Comparison of ENCODE assay signal across 9 mouse cellular contexts in genomic region chr3:149349211-149349697, GRCm38 (mm10).
DNase-seq lines count a peak whose midpoint lies in the region; ATAC-seq and TF ChIP-seq lines count a peak whose summit lies in the region.
"Had no signal": no experiment of that assay in that cellular context is flagged by ENCODE, and none has a peak within 500 bp of the region (broad histone marks: within the 10 kb centered on the region; RNA-seq: fewer than 3 reads in every experiment).

No protein-coding gene starts in this region.

- DNase-seq in hindbrain, embryonic 11.5 days (ENCODE audit: low spot score) = peak; percentile 64
- DNase-seq in hindbrain, embryonic 14.5 days (ENCODE audit: low spot score) = no peak
- DNase-seq in adrenal gland, postnatal 10 days = peak; percentile 76
- no peak for DNase-seq in forebrain, postnatal 0 days
- DNase-seq in intestine, embryonic 14.5 days (ENCODE audit: low spot score) = peak; percentile 63
- DNase-seq in thymus, postnatal 25 days = peak; percentile 33

- no peak overlapping the region for H3K4me2 ChIP-seq in hindbrain, embryonic 11.5 days (replicated peaks; ENCODE audit: low read depth, low read length)
- no peak overlapping the region for H3K4me2 ChIP-seq in hindbrain, embryonic 14.5 days (replicated peaks)
- no peak overlapping the region for H3K4me2 ChIP-seq in forebrain, postnatal 0 days (ENCODE audit: low read depth)
- no peak overlapping the region for H3K4me2 ChIP-seq in intestine, embryonic 14.5 days (ENCODE audit: low read length)
- no peak overlapping the region for H3K4me2 ChIP-seq in liver, embryonic 12.5 days
- H3K4me2 ChIP-seq in neural tube, embryonic 12.5 days (replicated peaks) = no peak overlapping the region

- H3K27me3 ChIP-seq in hindbrain, embryonic 11.5 days (ENCODE audit: control insufficient read depth, insufficient read depth, low read length) = no peaks in the 10 kb centered on the region
- no peaks in the 10 kb centered on the region for H3K27me3 ChIP-seq in hindbrain, embryonic 14.5 days (ENCODE audit: control insufficient read depth, insufficient read depth, low read length)
- no peaks in the 10 kb centered on the region for H3K27me3 ChIP-seq in forebrain, postnatal 0 days (ENCODE audit: insufficient read depth, low read length)
- H3K27me3 ChIP-seq in intestine, embryonic 14.5 days (replicated peaks; ENCODE audit: control insufficient read depth, insufficient read depth, low read length) = no peaks in the 10 kb centered on the region
- no peaks in the 10 kb centered on the region for H3K27me3 ChIP-seq in liver, embryonic 12.5 days (replicated peaks)
- H3K27me3 ChIP-seq in neural tube, embryonic 12.5 days (replicated peaks) = no peaks in the 10 kb centered on the region
- H3K27me3 ChIP-seq: megakaryocyte, embryonic 14.5 days had no signal

- peak; percentile 56 for TF ChIP-seq CTCF in forebrain, postnatal 0 days (IDR thresholded peaks at IDR 0.05; ENCODE audit: low read depth)

- no peak overlapping the region for H3K27ac ChIP-seq in hindbrain, embryonic 11.5 days (ENCODE audit: low read depth, low read length)
- no peak overlapping the region for H3K27ac ChIP-seq in hindbrain, embryonic 14.5 days
- H3K27ac ChIP-seq in forebrain, postnatal 0 days (ENCODE audit: low read depth, low read length) = no peak overlapping the region
- H3K27ac ChIP-seq in intestine, embryonic 14.5 days (ENCODE audit: low read depth) = peak overlapping the region; percentile 54; the same call in 1 of the 2 replicates
- H3K27ac ChIP-seq in liver, embryonic 12.5 days = no peak overlapping the region
- no peak overlapping the region for H3K27ac ChIP-seq in neural tube, embryonic 12.5 days

- no peaks in the 10 kb centered on the region for H3K9me3 ChIP-seq in hindbrain, embryonic 11.5 days (ENCODE audit: control insufficient read depth, low read length)
- H3K9me3 ChIP-seq in hindbrain, embryonic 14.5 days (ENCODE audit: control insufficient read depth, low read length) = no peaks in the 10 kb centered on the region
- H3K9me3 ChIP-seq in forebrain, postnatal 0 days (ENCODE audit: low read length) = no peaks in the 10 kb centered on the region
- H3K9me3 ChIP-seq in intestine, embryonic 14.5 days (ENCODE audit: control insufficient read depth, low read length) = no peaks in the 10 kb centered on the region
- no peaks in the 10 kb centered on the region for H3K9me3 ChIP-seq in liver, embryonic 12.5 days (replicated peaks)
- H3K9me3 ChIP-seq in neural tube, embryonic 12.5 days = no peaks in the 10 kb centered on the region
- H3K9me3 ChIP-seq: megakaryocyte, embryonic 14.5 days had no signal

- no peaks in the 10 kb centered on the region for H3K36me3 ChIP-seq in hindbrain, embryonic 11.5 days (ENCODE audit: control insufficient read depth, insufficient read depth, low read length)
- no peaks in the 10 kb centered on the region for H3K36me3 ChIP-seq in hindbrain, embryonic 14.5 days (replicated peaks; ENCODE audit: control insufficient read depth, insufficient read depth)
- H3K36me3 ChIP-seq in forebrain, postnatal 0 days (ENCODE audit: insufficient read depth) = no peaks in the 10 kb centered on the region
- H3K36me3 ChIP-seq in intestine, embryonic 14.5 days (ENCODE audit: control insufficient read depth, insufficient read depth, low read length) = no peaks in the 10 kb centered on the region
- H3K36me3 ChIP-seq in liver, embryonic 12.5 days = no peaks in the 10 kb centered on the region
- H3K36me3 ChIP-seq in neural tube, embryonic 12.5 days = no peaks in the 10 kb centered on the region

- WGBS in hindbrain, embryonic 11.5 days = 45% methylated on average over 9 of the region's 9 CpGs
- WGBS in hindbrain, embryonic 14.5 days = 39% methylated on average over 9 of the region's 9 CpGs
- WGBS in forebrain, postnatal 0 days = 35% methylated on average over 9 of the region's 9 CpGs
- 31% methylated on average over 9 of the region's 9 CpGs for WGBS in intestine, embryonic 14.5 days
- 32% methylated on average over 9 of the region's 9 CpGs for WGBS in liver, embryonic 12.5 days (ENCODE audit: insufficient replicate concordance)
- 47% methylated on average over 9 of the region's 9 CpGs for WGBS in neural tube, embryonic 12.5 days

- no peak overlapping the region for H3K4me3 ChIP-seq in hindbrain, embryonic 11.5 days (ENCODE audit: low read depth, low read length)
- H3K4me3 ChIP-seq in hindbrain, embryonic 14.5 days (replicated peaks; ENCODE audit: low read length) = no peak overlapping the region
- no peak overlapping the region for H3K4me3 ChIP-seq in forebrain, postnatal 0 days (ENCODE audit: low read depth, low read length)
- no peak overlapping the region for H3K4me3 ChIP-seq in intestine, embryonic 14.5 days (ENCODE audit: low read depth, low read length)
- H3K4me3 ChIP-seq in liver, embryonic 12.5 days = no peak overlapping the region
- no peak overlapping the region for H3K4me3 ChIP-seq in neural tube, embryonic 12.5 days
- H3K4me3 ChIP-seq: megakaryocyte, embryonic 14.5 days had no signal

- no peak overlapping the region for H3K9ac ChIP-seq in hindbrain, embryonic 11.5 days (ENCODE audit: low read depth, low read length)
- H3K9ac ChIP-seq in hindbrain, embryonic 14.5 days = no peak overlapping the region
- no peak overlapping the region for H3K9ac ChIP-seq in forebrain, postnatal 0 days
- H3K9ac ChIP-seq in intestine, embryonic 14.5 days (ENCODE audit: low read length) = no peak overlapping the region
- H3K9ac ChIP-seq in liver, embryonic 12.5 days = no peak overlapping the region
- no peak overlapping the region for H3K9ac ChIP-seq in neural tube, embryonic 12.5 days

- peak; percentile 57; the same call in 1 of the 2 replicates for ATAC-seq in hindbrain, embryonic 11.5 days (ENCODE audit: low FRiP score)
- ATAC-seq in hindbrain, embryonic 14.5 days (ENCODE audit: low FRiP score) = no peak; the same call in 1 of the 2 replicates
- ATAC-seq in forebrain, postnatal 0 days = 0 out of 2 replicates have a peak, but pooled peaks have one; percentile 20
- ATAC-seq in intestine, embryonic 14.5 days (replicated peaks; ENCODE audit: low FRiP score, low TSS enrichment, low read depth) = peak; percentile 62; the same call in 1 of the 2 replicates
- peak; percentile 69; the same call in 1 of the 2 replicates for ATAC-seq in liver, embryonic 12.5 days
- ATAC-seq in neural tube, embryonic 12.5 days (ENCODE audit: low FRiP score, low read depth) = peak; percentile 53; the same call in 1 of the 2 replicates

- no peaks in the 10 kb centered on the region for H3K4me1 ChIP-seq in hindbrain, embryonic 11.5 days (replicated peaks; ENCODE audit: control insufficient read depth, insufficient read depth, low read length)
- H3K4me1 ChIP-seq in hindbrain, embryonic 14.5 days (replicated peaks; ENCODE audit: control insufficient read depth, insufficient read depth, low read length) = no peaks in the 10 kb centered on the region
- no peaks in the 10 kb centered on the region for H3K4me1 ChIP-seq in forebrain, postnatal 0 days (ENCODE audit: insufficient read depth)
- H3K4me1 ChIP-seq in intestine, embryonic 14.5 days (replicated peaks; ENCODE audit: control insufficient read depth, insufficient read depth, low read length) = peaks cover 19% of the 10 kb centered on the region; the same call in 1 of the 2 replicates
- no peaks in the 10 kb centered on the region for H3K4me1 ChIP-seq in liver, embryonic 12.5 days
- H3K4me1 ChIP-seq in neural tube, embryonic 12.5 days = no peaks in the 10 kb centered on the region
- H3K4me1 ChIP-seq: megakaryocyte, embryonic 14.5 days had no signal

Comparison
In these comparisons a context has a peak if more than half of its experiments do, and no peak if none do; other contexts are left out.
1. DNase-seq: peak in hindbrain, embryonic 11.5 days (single experiment), adrenal gland, postnatal 10 days (single experiment), intestine, embryonic 14.5 days (single experiment) and thymus, postnatal 25 days (single experiment); none in hindbrain, embryonic 14.5 days (single experiment) and forebrain, postnatal 0 days (single experiment).